Mouse (Mus musculus) kidney, embryonic 14.5 days (tissue): ENCODE measurements at regions not wholly inside any gene's neighbourhood (a gene's known extent, or its start where the extent isn't known, plus 50 kb on each side); places are given as distances from the start of the nearest gene placed in this dataset.

Source experiments
- ATAC-seq: fragments of 200-750 bp; cut with Nextera tagmentation; 2 replicates; pipeline ENCODE4 v1.8.0; 2017; ENCODE audit warnings: moderate number of reproducible peaks, mild to moderate bottlenecking, moderate TSS enrichment, moderate library complexity; ENCODE audit not compliant: low FRiP score, low TSS enrichment
- H3K27ac ChIP-seq: fragments of 300-500 bp; sonication (generic); 2 replicates; pipeline ENCODE4 v1.5.1; 2014; ENCODE audit warnings: low read depth, mild to moderate bottlenecking, low read length, moderate library complexity, mixed read lengths
- H3K27me3 ChIP-seq: fragments of 300-500 bp; sonication (generic); 2 replicates; pipeline ENCODE4 v1.6.1; 2014; ENCODE audit warnings: mild to moderate bottlenecking, low read length; ENCODE audit not compliant: control insufficient read depth, insufficient read depth
- H3K36me3 ChIP-seq: fragments of 300-500 bp; sonication (generic); 2 replicates; pipeline ENCODE4 v1.6.1; 2014; ENCODE audit warnings: low read length, mixed read lengths; ENCODE audit not compliant: control insufficient read depth, insufficient read depth
- H3K4me1 ChIP-seq: fragments of 300-500 bp; sonication (generic); 2 replicates; pipeline ENCODE4 v1.6.1; 2014; ENCODE audit warnings: low read length, mixed read lengths; ENCODE audit not compliant: control insufficient read depth, insufficient read depth
- H3K4me2 ChIP-seq: fragments of 300-500 bp; sonication (generic); replicated peaks from 2 replicates; pipeline ENCODE4 v1.6.1; 2014; ENCODE audit warnings: low read depth, mild to moderate bottlenecking, low read length
- H3K4me3 ChIP-seq: fragments of 300-500 bp; sonication (generic); 2 replicates; pipeline ENCODE4 v1.5.1; 2014; ENCODE audit warnings: mild to moderate bottlenecking, low read length
- H3K9ac ChIP-seq: fragments of 300-500 bp; sonication (generic); 2 replicates; pipeline ENCODE4 v1.6.1; 2014; ENCODE audit warnings: low read depth, mild to moderate bottlenecking, low read length, moderate library complexity
- H3K9me3 ChIP-seq: fragments of 300-500 bp; sonication (generic); 2 replicates; pipeline ENCODE4 v1.6.1; 2016; ENCODE audit warnings: low read length; ENCODE audit not compliant: control insufficient read depth
- WGBS: fragments of 180-500 bp; shearing (Covaris S2); extraction: QIAGEN DNeasy Blood & Tissue Kit; methylation state at CpG from one replicate; pipeline ENCODE4 v1.1.7; 2014; 5-methylcytosine and 5-hydroxymethylcytosine counted together

DNA sequence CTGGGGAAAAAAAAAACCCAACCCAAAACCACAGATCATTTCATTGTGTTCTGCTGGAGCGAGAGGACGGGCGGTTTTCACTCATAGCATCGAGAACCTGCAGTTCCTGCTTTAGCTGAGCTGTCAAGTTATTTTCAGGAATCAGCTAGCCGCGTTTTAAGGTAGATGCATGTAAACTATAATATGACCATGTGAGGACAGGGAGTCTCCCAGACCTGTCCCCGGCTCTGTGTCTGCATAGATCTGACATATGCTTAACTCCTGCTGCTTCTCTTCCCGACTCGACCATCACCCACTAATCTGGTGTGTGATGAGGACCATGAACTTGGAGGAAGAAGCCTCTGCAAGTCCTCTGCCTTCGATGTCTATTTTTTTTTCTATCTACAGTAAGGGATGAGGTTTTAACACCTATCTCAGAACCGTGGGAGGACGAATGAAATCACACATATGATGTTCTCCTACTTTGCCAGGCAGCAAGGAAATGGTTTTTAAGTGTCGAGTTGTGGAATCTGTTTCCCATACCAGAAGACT lies 128.5 kb downstream of the Gm10260 start:
- WGBS, result 92% methylated on average over 13 of the region's 13 CpGs
- H3K36me3 ChIP-seq, result no peaks in the 10 kb centered on the region
- H3K27ac ChIP-seq, result no peak overlapping the region
- H3K9me3 ChIP-seq, result no peaks in the 10 kb centered on the region
- H3K27me3 ChIP-seq, result no peaks in the 10 kb centered on the region
- ATAC-seq, result no peak
- no peak overlapping the region for H3K4me3 ChIP-seq
- H3K9ac ChIP-seq, result no peak overlapping the region
- H3K4me2 ChIP-seq, result no peak overlapping the region
- H3K4me1 ChIP-seq, result no peaks in the 10 kb centered on the region

DNA sequence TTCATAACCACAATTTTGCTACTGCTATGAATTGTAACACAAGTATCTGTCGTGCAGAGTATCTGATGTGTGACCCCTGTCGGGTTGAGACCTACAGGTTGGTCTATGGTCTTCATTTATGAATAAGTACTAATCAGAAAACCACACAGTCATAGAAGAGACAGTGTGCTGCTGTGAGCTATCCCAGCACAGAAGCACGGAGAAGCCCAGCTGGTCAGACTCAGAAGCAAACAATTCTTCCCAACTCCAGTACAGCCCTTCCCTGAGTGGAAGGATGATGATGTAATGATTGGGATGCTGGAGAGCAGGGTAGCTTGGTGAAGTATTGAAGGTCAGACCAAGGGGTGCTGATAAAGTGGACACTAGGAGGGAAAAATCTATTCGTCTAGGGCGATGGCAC lies 129.5 kb downstream of the Gm10260 start:
- no peak overlapping the region for H3K9ac ChIP-seq
- H3K4me3 ChIP-seq, result no peak overlapping the region
- H3K9me3 ChIP-seq, result no peaks in the 10 kb centered on the region
- H3K36me3 ChIP-seq, result no peaks in the 10 kb centered on the region
- WGBS, result 84% methylated on average over 5 of the region's 5 CpGs
- ATAC-seq, result no peak
- H3K4me1 ChIP-seq, result no peaks in the 10 kb centered on the region
- H3K27ac ChIP-seq, result no peak overlapping the region
- H3K4me2 ChIP-seq, result no peak overlapping the region
- no peaks in the 10 kb centered on the region for H3K27me3 ChIP-seq

DNA sequence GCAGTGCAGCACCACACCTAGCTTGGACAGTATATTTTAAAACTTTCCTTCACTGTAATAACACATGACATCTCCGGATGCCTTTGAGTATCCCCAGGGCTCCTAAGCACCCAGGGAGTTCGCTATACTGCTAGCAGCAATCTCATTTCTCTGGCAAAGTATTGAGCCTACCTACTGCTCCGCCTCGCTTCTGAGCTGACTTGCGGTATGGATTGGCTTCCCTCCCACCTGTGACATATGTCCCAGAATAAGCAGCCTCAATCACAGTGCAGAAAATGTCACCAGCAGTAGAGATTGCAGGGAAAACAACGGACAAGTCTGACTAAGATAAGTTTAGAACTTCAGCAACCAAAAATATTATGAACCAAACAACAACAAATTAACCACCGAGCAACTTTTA lies 131.8 kb downstream of the Gm10260 start:
- Histone ChIP-seq H3K27ac (no peak overlapping the region), H3K9ac (no peak overlapping the region), H3K4me1 (no peaks in the 10 kb centered on the region), H3K9me3 (no peaks in the 10 kb centered on the region), H3K27me3 (no peaks in the 10 kb centered on the region), H3K4me2 (no peak overlapping the region), H3K36me3 (no peaks in the 10 kb centered on the region), H3K4me3 (no peak overlapping the region)
- 87% methylated on average over 7 of the region's 7 CpGs for WGBS
- no peak for ATAC-seq

DNA sequence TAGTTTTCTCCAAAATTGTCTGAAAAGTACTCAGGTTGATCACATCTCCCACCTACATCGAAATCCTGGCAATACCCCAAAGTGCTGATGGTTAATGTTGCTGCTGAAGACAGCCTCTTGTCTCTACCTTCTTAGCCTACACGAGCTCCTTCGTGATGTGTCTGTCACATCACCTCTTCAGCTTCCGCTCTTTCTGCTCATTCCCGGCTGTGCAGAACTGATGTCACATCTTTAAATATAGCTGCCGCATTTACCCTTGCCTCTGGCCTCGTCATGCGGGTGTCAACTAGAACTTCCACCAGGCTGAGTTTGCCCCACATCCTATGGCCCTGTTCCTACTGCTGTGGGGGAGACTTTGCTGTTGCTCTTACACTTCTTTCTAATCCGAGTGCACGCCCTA lies 133.2 kb downstream of the Gm10260 start:
- Histone ChIP-seq H3K36me3 (no peaks in the 10 kb centered on the region), H3K4me2 (no peak overlapping the region), H3K9ac (no peak overlapping the region), H3K9me3 (no peaks in the 10 kb centered on the region), H3K27me3 (no peaks in the 10 kb centered on the region), H3K4me3 (no peak overlapping the region), H3K4me1 (no peaks in the 10 kb centered on the region), H3K27ac (no peak overlapping the region)
- 85% methylated on average over 10 of the region's 10 CpGs for WGBS
- ATAC-seq, result no peak

DNA sequence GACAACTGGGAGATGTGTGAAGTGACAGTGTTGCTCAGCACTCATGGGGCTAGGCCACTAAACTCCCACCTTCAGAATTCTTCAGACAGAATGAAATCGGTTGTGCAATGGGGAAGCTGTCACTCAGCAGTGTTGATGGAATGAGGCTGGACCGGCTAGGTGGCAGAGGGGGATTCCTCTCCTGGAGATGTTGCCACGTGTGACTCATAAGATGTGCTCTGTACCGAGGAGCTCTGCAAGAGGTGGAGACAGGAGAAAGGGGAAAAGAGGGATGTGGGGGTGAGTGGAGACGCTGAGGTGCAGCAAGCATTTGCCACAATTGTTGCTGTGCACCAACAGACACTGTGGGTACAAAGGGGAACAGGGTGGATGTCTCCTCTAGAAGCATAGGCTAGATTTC lies 133.6 kb downstream of the Gm10260 start:
- 58% methylated on average over 5 of the region's 5 CpGs for WGBS

DNA sequence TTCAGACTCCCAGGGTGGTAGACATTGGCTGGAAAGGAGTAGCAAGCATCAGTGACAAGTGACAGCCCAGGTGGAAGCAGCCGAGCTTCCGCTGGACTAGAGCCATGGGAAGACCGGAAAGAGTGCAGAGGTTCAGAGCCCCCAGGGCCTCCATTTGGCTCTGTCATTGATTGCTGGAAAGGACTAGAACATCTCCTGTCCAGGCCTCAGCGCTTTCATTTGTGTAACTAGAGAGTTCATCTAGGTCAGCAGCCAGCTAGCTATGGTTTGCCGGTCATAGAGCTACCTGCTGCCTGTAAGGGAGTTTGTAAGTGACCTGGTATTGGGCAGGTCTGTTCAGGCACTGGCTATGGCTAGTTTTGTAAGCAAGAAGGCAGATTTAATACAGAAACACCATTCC lies 134.3 kb downstream of the Gm10260 start:
- whole genome bisulfite sequencing, result 80% methylated on average over 5 of the region's 5 CpGs
- no peak overlapping the region for H3K27ac ChIP-seq
- H3K4me1 ChIP-seq, result no peaks in the 10 kb centered on the region
- H3K36me3 ChIP-seq, result no peaks in the 10 kb centered on the region
- no peak overlapping the region for H3K4me3 ChIP-seq
- no peaks in the 10 kb centered on the region for H3K9me3 ChIP-seq
- H3K4me2 ChIP-seq, result no peak overlapping the region
- H3K9ac ChIP-seq, result no peak overlapping the region
- H3K27me3 ChIP-seq, result no peaks in the 10 kb centered on the region
- no peak for ATAC-seq

More for the DNA sequence above, 133.6 kb downstream of the Gm10260 start:
- no peaks in the 10 kb centered on the region for H3K4me1 ChIP-seq
- no peak overlapping the region for H3K4me3 ChIP-seq
- no peak overlapping the region for H3K27ac ChIP-seq
- no peaks in the 10 kb centered on the region for H3K36me3 ChIP-seq
- no peak for ATAC-seq
- no peaks in the 10 kb centered on the region for H3K27me3 ChIP-seq
- no peak overlapping the region for H3K4me2 ChIP-seq
- H3K9me3 ChIP-seq, result no peaks in the 10 kb centered on the region
- no peak overlapping the region for H3K9ac ChIP-seq

DNA sequence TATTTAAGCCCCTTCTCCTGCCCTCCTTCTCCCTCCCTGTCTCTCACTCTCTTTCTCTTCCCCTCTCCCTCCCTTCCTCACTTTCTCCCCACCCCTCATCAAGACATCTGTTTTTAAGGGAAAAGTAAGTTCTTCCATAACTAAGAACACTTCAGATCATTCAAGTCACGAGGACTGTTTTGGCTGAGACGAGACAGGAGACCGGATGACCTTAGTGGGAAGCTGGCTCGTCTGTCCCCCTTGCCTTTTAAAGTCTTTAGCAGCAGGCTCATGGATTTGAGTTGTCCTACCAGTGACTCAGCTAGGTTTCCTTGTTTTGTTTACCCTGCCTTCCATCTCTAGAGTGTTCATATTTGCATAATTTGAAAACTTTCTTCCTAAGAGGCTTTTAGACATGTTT lies 135.0 kb downstream of the Gm10260 start:
- H3K4me2 ChIP-seq, result no peak overlapping the region
- H3K36me3 ChIP-seq, result no peaks in the 10 kb centered on the region
- ATAC-seq, result no peak
- H3K27me3 ChIP-seq, result no peaks in the 10 kb centered on the region
- no peaks in the 10 kb centered on the region for H3K9me3 ChIP-seq
- H3K27ac ChIP-seq, result no peak overlapping the region
- 78% methylated on average over 4 of the region's 4 CpGs for WGBS
- no peak overlapping the region for H3K9ac ChIP-seq
- H3K4me1 ChIP-seq, result no peaks in the 10 kb centered on the region
- H3K4me3 ChIP-seq, result no peak overlapping the region

DNA sequence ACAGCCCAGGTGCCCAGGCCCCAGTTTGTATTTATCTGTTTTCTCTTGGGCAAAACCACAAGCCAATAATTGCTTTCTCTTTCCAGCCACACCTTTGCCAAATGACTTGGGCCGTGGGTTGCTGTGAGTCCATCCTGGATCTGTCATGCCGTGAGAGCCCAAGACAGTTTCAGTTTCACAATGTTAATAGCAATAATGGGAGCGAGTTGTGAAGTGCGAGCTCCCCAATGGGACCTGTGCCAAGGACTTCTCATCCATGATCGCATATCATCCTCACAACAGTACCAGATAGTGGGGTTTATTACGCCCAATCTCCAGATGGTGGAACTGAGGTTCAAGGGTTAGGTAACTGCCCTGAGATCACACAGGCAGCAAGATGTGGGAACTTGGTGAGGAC lies 142.2 kb downstream of the Gm10260 start:
- Histone ChIP-seq H3K4me3 (no peak overlapping the region), H3K4me2 (peak overlapping the region; percentile 5; the same call in 1 of the 2 replicates), H3K4me1 (peaks cover 5% of the 10 kb centered on the region; the same call in 1 of the 2 replicates), H3K9me3 (no peaks in the 10 kb centered on the region), H3K27me3 (no peaks in the 10 kb centered on the region), H3K9ac (no peak overlapping the region), H3K36me3 (no peaks in the 10 kb centered on the region), H3K27ac (peak overlapping the region; percentile 76)
- ATAC-seq, result no peak
- 59% methylated on average over 6 of the region's 6 CpGs for WGBS

DNA sequence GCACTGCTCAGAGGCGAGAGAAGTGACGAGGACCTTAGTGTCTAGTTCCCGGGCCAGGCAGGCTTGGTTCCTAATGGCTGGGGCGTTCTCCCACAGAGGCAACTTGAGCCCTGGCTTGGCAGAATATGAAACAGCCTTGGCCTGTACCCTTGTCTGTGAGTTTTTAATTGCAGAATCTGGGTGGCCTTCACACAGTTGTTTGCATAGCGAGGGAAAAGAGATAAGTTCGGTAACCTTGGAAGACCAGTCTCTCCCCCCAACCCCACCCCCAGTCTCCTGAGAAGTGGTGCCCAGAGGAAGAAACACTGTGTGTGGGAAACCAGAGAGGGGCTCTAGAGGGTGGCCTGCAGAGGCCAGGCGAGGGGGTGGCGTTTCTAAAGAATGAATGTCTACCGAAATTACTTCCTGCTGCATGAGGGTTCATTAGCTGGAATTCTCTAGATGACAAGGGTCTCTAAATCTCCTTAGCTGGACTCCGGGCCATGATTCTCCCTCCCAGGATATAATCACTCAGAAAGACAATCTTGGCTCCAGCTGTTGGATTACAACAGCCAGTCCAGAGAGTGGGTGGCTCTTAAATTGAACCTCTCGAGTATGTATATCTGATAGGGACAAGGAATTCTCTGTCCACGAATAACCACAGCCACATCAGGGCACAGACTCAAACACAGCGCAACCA lies 142.8 kb downstream of the Gm10260 start:
- H3K4me2 ChIP-seq, result 0 out of 2 replicates have a peak overlapping the region, but pooled peaks have one; percentile 5
- whole genome bisulfite sequencing, result 22% methylated on average over 13 of the region's 13 CpGs

More for the DNA sequence above, 142.8 kb downstream of the Gm10260 start:
- Histone ChIP-seq H3K27ac (peak overlapping the region; percentile 76), H3K4me3 (no peak overlapping the region), H3K9ac (no peak overlapping the region), H3K4me1 (peaks cover 5% of the 10 kb centered on the region; the same call in 1 of the 2 replicates), H3K36me3 (no peaks in the 10 kb centered on the region), H3K27me3 (no peaks in the 10 kb centered on the region), H3K9me3 (no peaks in the 10 kb centered on the region)
- ATAC-seq, result peak; percentile 96
